Mouse (Mus musculus) G1E (cell line): ENCODE measurements around the gene Elane.

Experiments
- CTCF ChIP-seq: IDR thresholded peaks from 2 replicates; pipeline ENCODE4 v1.5.1; 2012; ENCODE audit warnings: low read depth, low read length, inconsistent platforms, mixed read lengths
- GATA1 ChIP-seq: IDR thresholded peaks from 2 replicates; pipeline ENCODE4 v1.6.1; 2012; ENCODE audit warnings: borderline replicate concordance, low read length, inconsistent platforms, mixed read lengths
- GATA2 ChIP-seq: IDR thresholded peaks from 2 replicates; pipeline ENCODE4 v1.6.1; 2012; ENCODE audit warnings: low read depth, low read length, inconsistent platforms, borderline replicate concordance
- POLR2AphosphoS5 ChIP-seq: IDR thresholded peaks from 2 replicates; pipeline ENCODE4 v1.6.1; 2012; ENCODE audit warnings: low read depth, low read length, inconsistent platforms; ENCODE audit not compliant: insufficient replicate concordance
- TAL1 ChIP-seq: conservative IDR thresholded peaks from 2 replicates; pipeline ENCODE4 v1.6.1; 2012; ENCODE audit warnings: low read depth, low read length, inconsistent platforms, mixed read lengths

DNA sequence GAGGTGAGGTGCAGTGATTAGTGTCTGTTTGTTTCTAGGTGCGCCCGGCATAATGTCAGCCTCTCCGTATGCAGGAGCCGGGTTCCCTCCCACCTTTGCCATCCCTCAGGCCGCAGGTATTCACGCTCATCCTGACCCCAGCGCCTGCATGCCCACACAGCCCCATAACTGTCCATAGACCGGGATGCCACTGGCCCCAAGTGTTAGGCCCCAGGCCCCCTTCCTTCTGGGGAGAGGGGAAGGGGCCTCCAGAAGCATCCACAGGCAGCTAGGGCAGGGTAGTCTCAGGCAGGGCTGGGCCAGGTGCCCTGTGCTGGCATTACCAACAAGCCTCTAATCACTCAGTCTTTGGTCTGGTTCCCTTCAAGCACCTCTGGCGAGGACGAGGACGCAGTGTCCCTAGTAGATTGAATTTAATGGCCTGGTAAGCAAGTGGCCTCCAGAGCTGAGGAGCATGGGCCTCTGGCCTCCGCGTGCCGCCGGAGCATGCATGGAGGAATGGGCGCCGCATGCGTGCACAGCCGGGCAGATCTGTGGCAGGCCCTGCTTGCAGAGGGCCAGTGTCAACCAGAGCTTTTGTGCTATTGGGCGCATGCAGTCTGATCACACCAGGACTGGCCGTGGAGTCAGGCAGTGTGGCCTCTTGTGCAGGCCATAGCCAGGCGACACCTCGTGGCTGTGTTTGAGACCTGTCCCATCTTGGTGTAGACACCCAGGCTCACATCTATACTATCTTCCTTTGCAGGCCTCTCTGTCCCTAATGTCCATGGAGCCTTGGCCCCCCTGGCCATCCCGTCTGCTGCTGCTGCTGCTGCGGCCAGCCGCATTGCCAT lies 25.8 kb upstream of the Elane start:
- TF ChIP-seq TAL1 (no peak), CTCF (no peak), POLR2AphosphoS5 (no peak), GATA1 (no peak), GATA2 (no peak)
